Mouse (Mus musculus) frontal cortex, adult 2 months (tissue): ENCODE measurements around the gene Sem1. TPM values are rescaled to one million over a fixed set of nuclear protein-coding genes. Genes with fewer than 3 reads are reported as not detected.
"Not testable (repeated sequence)": the region's sequence is repeated elsewhere in the genome, so short reads cannot be mapped to it uniquely, and the experiment has no call there.

Experiments used
- DNase-seq, 2 experiments: peaks; one replicate each; pipeline ENCODE4 v3.0.0; 2022; ENCODE audit warnings: low spot score in 1 of 2; ENCODE audit errors: extremely low spot score in 1 of 2
- polyA plus RNA-seq: library from polyadenylated mRNA; depleted of rRNA; stranded (reverse); fragments of >200 nt; gene quantifications from 2 replicates; pipeline ENCODE4 v1.2.3, GENCODE M21; 2012; rRNA removed

Sem1 gene
- polyA plus RNA-seq = 54.7 and 55.9 TPM in 2 replicates

- peak; percentile 72 to 95 for DNase-seq
Measured at GRCm38 (mm10) chr6:6578304-6579149, at the start of gene Sem1. Sem1 (minus strand) TSS chr6:6578663.

GRCm38 (mm10) chr6:6622846-6623749 is 44.6 kb upstream of the Sem1 start:
- peak in 1 of 2 experiments; percentile 57 for DNase-seq

GRCm38 (mm10) chr6:6603561-6604544 is 25.4 kb upstream of the Sem1 start:
- no peak for DNase-seq

- DNase-seq = no peak
Measured at GRCm38 (mm10) chr6:6586313-6586712, 7.8 kb upstream of the Sem1 start.

- no peak for DNase-seq
Measured at GRCm38 (mm10) chr6:6581849-6582248, 3.4 kb upstream of the Sem1 start.

GRCm38 (mm10) chr6:6577741-6578284 is 650 bp downstream of the Sem1 start:
- DNase-seq = no peak

- no peak for DNase-seq
Measured at GRCm38 (mm10) chr6:6577291-6577690, 1.2 kb downstream of the Sem1 start.

- DNase-seq = no peak
Measured at GRCm38 (mm10) chr6:6575796-6576195, 2.7 kb downstream of the Sem1 start.

GRCm38 (mm10) chr6:6568436-6568835 is 10.0 kb downstream of the Sem1 start:
- no peak for DNase-seq

GRCm38 (mm10) chr6:6563691-6564090 is 14.8 kb downstream of the Sem1 start:
- DNase-seq = no peak

GRCm38 (mm10) chr6:6562716-6563115 is 15.7 kb downstream of the Sem1 start:
- no peak for DNase-seq

GRCm38 (mm10) chr6:6557647-6558046 is 20.8 kb downstream of the Sem1 start:
- DNase-seq = no peak

GRCm38 (mm10) chr6:6552006-6552405 is 26.5 kb downstream of the Sem1 start:
- DNase-seq = no peak

- peak in 1 of 2 experiments; percentile 16 for DNase-seq
Measured at GRCm38 (mm10) chr6:6547997-6548396, 30.5 kb downstream of the Sem1 start.

- DNase-seq = peak in 1 of 2 experiments; percentile 57
Measured at GRCm38 (mm10) chr6:6544255-6544645, 34.2 kb downstream of the Sem1 start.

GRCm38 (mm10) chr6:6543606-6544254 is 34.7 kb downstream of the Sem1 start:
- DNase-seq = no peak

GRCm38 (mm10) chr6:6542133-6542532 is 36.3 kb downstream of the Sem1 start:
- no peak for DNase-seq

- no peak for DNase-seq
Measured at GRCm38 (mm10) chr6:6536781-6537466, 41.5 kb downstream of the Sem1 start.

GRCm38 (mm10) chr6:6536359-6536758 is 42.1 kb downstream of the Sem1 start:
- DNase-seq = not testable (repeated sequence)
